Mouse (Mus musculus): Measurements from ENCODE around the gene Spag16. TPM values are rescaled to one million over a fixed set of nuclear protein-coding genes. Genes with fewer than 3 reads are reported as not detected.

Gene Spag16
- total and polyA plus RNA-seq, 3 experiments, result not detected

GRCm38 (mm10) chr1:69853436-69853835 is 26.7 kb downstream of the Spag16 start:
- no peaks in the 10 kb centered on the region for H3K4me1 ChIP-seq (ENCODE audit: control insufficient read depth in 1 of 2, insufficient read depth in 2 of 2)
- no peak overlapping the region for H3K4me3 ChIP-seq (replicated peaks in 1 of 3; ENCODE audit: low read depth in 2 of 3, low read length in 2 of 3, poor library complexity in 1 of 3)
- no peaks in the 10 kb centered on the region for H3K9me3 ChIP-seq (replicated peaks; ENCODE audit: low read length)
- H3K27ac ChIP-seq (ENCODE audit: insufficient read depth, low read depth), result no peak overlapping the region
- H3K36me3 ChIP-seq (replicated peaks in 1 of 2; ENCODE audit: control insufficient read depth in 1 of 2, insufficient read depth in 1 of 2, low read length in 1 of 2), result no peaks in the 10 kb centered on the region
- no peaks in the 10 kb centered on the region for H3K79me2 ChIP-seq (replicated peaks; ENCODE audit: control insufficient read depth, extremely low read depth, insufficient read depth, poor library complexity, severe bottlenecking)
- no peaks in the 10 kb centered on the region for H3K27me3 ChIP-seq (replicated peaks)
- no peak for DNase-seq (ENCODE audit: extremely low read depth)
- dilution Hi-C loops (cut with MboI; ENCODE audit: extremely low pct_ligation_motif_present, extremely low pct_unique_long_range_greater_than_20kb, low sequenced_read_pairs), result no loop called here
- TF ChIP-seq MAFK (IDR thresholded peaks at IDR 0.05; ENCODE audit: insufficient replicate concordance, low read length) (no peak), NRF1 (IDR thresholded peaks at IDR 0.05; ENCODE audit: low read depth, low read length) (no peak), TBP (conservative IDR thresholded peaks at IDR 0.05; ENCODE audit: low read depth, low read length) (no peak), ZNF384 (IDR thresholded peaks at IDR 0.05; ENCODE audit: low read depth, low read length) (no peak), MXI1 (IDR thresholded peaks at IDR 0.05; ENCODE audit: low read depth, low read length) (no peak), BHLHE40 (IDR thresholded peaks at IDR 0.05; ENCODE audit: low read depth, low read length) (no peak), HCFC1 (IDR thresholded peaks at IDR 0.05; ENCODE audit: low read depth, low read length) (no peak), CHD1 (IDR thresholded peaks at IDR 0.05; ENCODE audit: low read depth, low read length) (no peak), JUND (conservative IDR thresholded peaks at IDR 0.05; ENCODE audit: low read depth, low read length) (no peak), ZKSCAN1 (IDR thresholded peaks at IDR 0.05; ENCODE audit: borderline replicate concordance, low read depth, low read length) (no peak), MEF2A (IDR thresholded peaks at IDR 0.05; ENCODE audit: borderline replicate concordance, low read depth, low read length) (no peak), PAX5 (IDR thresholded peaks at IDR 0.05; ENCODE audit: low read length) (no peak)
- H3K4me2 ChIP-seq (ENCODE audit: insufficient read depth, low read depth, poor library complexity, severe bottlenecking), result no peak overlapping the region
- in situ Hi-C loops (cut with MboI; ENCODE audit: low pct_ligation_motif_present, low pct_unique_long_range_greater_than_20kb, low sequenced_read_pairs), result no loop called here
- no peak overlapping the region for H3K9ac ChIP-seq (ENCODE audit: insufficient read depth, low read depth)

- TF ChIP-seq HCFC1 (IDR thresholded peaks at IDR 0.05; ENCODE audit: low read depth, low read length) (no peak), E2F4 (IDR thresholded peaks at IDR 0.05; ENCODE audit: insufficient replicate concordance, low read depth, low read length) (no peak), ZKSCAN1 (IDR thresholded peaks at IDR 0.05; ENCODE audit: borderline replicate concordance, low read depth, low read length) (no peak), NELFE (IDR thresholded peaks at IDR 0.05; ENCODE audit: low read depth, low read length) (no peak), ZC3H11A (IDR thresholded peaks at IDR 0.05; ENCODE audit: low read depth, low read length) (no peak), PAX5 (IDR thresholded peaks at IDR 0.05; ENCODE audit: low read length) (no peak), POLR2A (IDR thresholded peaks at IDR 0.05; ENCODE audit: low read depth, low read length) (no peak), IRF4 (IDR thresholded peaks at IDR 0.05; ENCODE audit: low read depth, low read length) (no peak), TBP (conservative IDR thresholded peaks at IDR 0.05; ENCODE audit: low read depth, low read length) (no peak), CHD1 (IDR thresholded peaks at IDR 0.05; ENCODE audit: low read depth, low read length) (no peak), SMC3 (IDR thresholded peaks at IDR 0.05; ENCODE audit: low read depth, low read length) (no peak), MEF2A (IDR thresholded peaks at IDR 0.05; ENCODE audit: borderline replicate concordance, low read depth, low read length) (no peak)
- Histone ChIP-seq H3K9me3 (replicated peaks; ENCODE audit: low read length) (no peaks in the 10 kb centered on the region), H3K79me2 (replicated peaks; ENCODE audit: control insufficient read depth, extremely low read depth, insufficient read depth, poor library complexity, severe bottlenecking) (no peaks in the 10 kb centered on the region), H3K4me2 (ENCODE audit: insufficient read depth, low read depth, poor library complexity, severe bottlenecking) (no peak overlapping the region), H3K9ac (ENCODE audit: insufficient read depth, low read depth) (no peak overlapping the region), H3K4me1 (ENCODE audit: control insufficient read depth in 1 of 2, insufficient read depth in 2 of 2) (no peaks in the 10 kb centered on the region), H3K4me3 (replicated peaks in 1 of 3; ENCODE audit: low read depth in 2 of 3, low read length in 2 of 3, poor library complexity in 1 of 3) (no peak overlapping the region), H3K36me3 (replicated peaks in 1 of 2; ENCODE audit: control insufficient read depth in 1 of 2, insufficient read depth in 1 of 2, low read length in 1 of 2) (no peaks in the 10 kb centered on the region), H3K27me3 (replicated peaks) (no peaks in the 10 kb centered on the region), H3K27ac (ENCODE audit: insufficient read depth, low read depth) (no peak overlapping the region)
- dilution Hi-C loops (cut with MboI; ENCODE audit: extremely low pct_ligation_motif_present, extremely low pct_unique_long_range_greater_than_20kb, low sequenced_read_pairs) (no loop called here), in situ Hi-C loops (cut with MboI; ENCODE audit: low pct_ligation_motif_present, low pct_unique_long_range_greater_than_20kb, low sequenced_read_pairs) (no loop called here)
- DNase-seq (ENCODE audit: extremely low read depth), result no peak
Observed at GRCm38 (mm10) chr1:69867776-69868175, 41.0 kb downstream of the Spag16 start.

Measured in CH12.LX (cell line).